Mouse (Mus musculus): ENCODE measurements around the gene Tnmd.
A peak's percentile ranks its signal among the peaks of the same experiment; 100 is the strongest.

Gene Tnmd

GRCm38 (mm10) chrX:133850680-133851079, at the start of gene Tnmd:
Gene Tnmd (plus strand): TSS chrX:133850980.
- DNase-seq (ENCODE audit: low spot score), result no peak

GRCm38 (mm10) chrX:133853637-133854036, 2.9 kb downstream of the Tnmd start:
- DNase-seq (ENCODE audit: low spot score), result no peak

- DNase-seq (ENCODE audit: low spot score), result no peak
Measured at GRCm38 (mm10) chrX:133869743-133870142, 19.0 kb downstream of the Tnmd start.

- DNase-seq (ENCODE audit: low spot score), result no peak
Measured at GRCm38 (mm10) chrX:133887308-133887707, 36.5 kb downstream of the Tnmd start.

- DNase-seq (ENCODE audit: low spot score), result no peak
Measured at GRCm38 (mm10) chrX:133888111-133888510, 37.3 kb downstream of the Tnmd start.

GRCm38 (mm10) chrX:133898014-133898542, 47.3 kb downstream of the Tnmd start, which contains the start of gene Tspan6:
Gene Tspan6 (minus strand): TSS chrX:133898429.
- DNase-seq (ENCODE audit: low spot score), result peak; percentile 72

GRCm38 (mm10) chrX:133908261-133908660, 57.5 kb downstream of the Tnmd start, which contains the start of gene Srpx2:
Gene Srpx2 (plus strand): TSS chrX:133908426.
- no peak for DNase-seq (ENCODE audit: low spot score)

GRCm38 (mm10) chrX:133911397-133912103, 60.8 kb downstream of the Tnmd start:
- DNase-seq (ENCODE audit: low spot score), result peak; percentile 34

- no peak for DNase-seq (ENCODE audit: low spot score)
Measured at GRCm38 (mm10) chrX:133913006-133913405, 62.2 kb downstream of the Tnmd start.

GRCm38 (mm10) chrX:133914219-133914618, 63.4 kb downstream of the Tnmd start:
- no peak for DNase-seq (ENCODE audit: low spot score)
